Mouse (Mus musculus) erythroblast, embryonic 14.5 days (primary cell): ENCODE data around the gene Wdr31.

Source experiments
- GATA1 ChIP-seq: IDR thresholded peaks from 2 replicates; pipeline ENCODE4 v1.6.1; 2012; ENCODE audit warnings: low read length, inconsistent platforms, mixed read lengths
- TAL1 ChIP-seq: IDR thresholded peaks from 3 replicates; pipeline ENCODE4 v1.6.1; 2012; ENCODE audit warnings: low read length, inconsistent platforms, mixed read lengths

GRCm38 (mm10) chr4:62487172-62487571, 16.5 kb upstream of the Wdr31 start:
- TF ChIP-seq TAL1 (no peak), GATA1 (no peak)
